Mouse (Mus musculus) lung, postnatal 0 days (tissue): ENCODE data around the gene Scd2.

Experiments used
- CTCF ChIP-seq: IDR thresholded peaks from 2 replicates; pipeline ENCODE4 v1.5.1; 2016; ENCODE audit warnings: antibody characterized with exemption, mild to moderate bottlenecking
- EP300 ChIP-seq: IDR thresholded peaks from 2 replicates; pipeline ENCODE4 v1.6.1; 2016; ENCODE audit warnings: antibody characterized with exemption, mild to moderate bottlenecking, control low read depth

DNA sequence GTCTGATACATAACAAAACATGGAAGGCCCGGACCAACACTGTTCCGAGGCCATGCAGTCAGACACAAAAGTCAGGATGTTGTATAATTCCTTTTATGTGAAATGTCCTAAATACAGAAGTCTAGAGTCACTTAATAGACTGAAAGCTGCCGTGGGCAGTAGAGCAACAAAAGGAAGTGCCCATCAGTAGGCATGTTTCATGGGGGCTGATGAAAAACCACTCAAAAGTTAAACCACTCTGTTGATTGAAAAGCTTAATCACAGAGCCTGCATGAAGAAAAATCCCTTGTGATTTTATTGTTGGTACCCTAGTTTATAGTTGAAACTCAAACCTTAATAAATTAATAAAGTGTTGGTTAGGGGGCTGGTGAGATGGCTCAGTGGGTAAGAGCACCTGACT is 29.9 kb upstream of the Scd2 start:
- no peak for TF ChIP-seq CTCF
- TF ChIP-seq EP300: no peak
